Mouse (Mus musculus): ENCODE measurements around the gene Selenos. TPM values are rescaled to one million over a fixed set of nuclear protein-coding genes. Genes with fewer than 3 reads are reported as not detected.

Selenos gene
- polyA plus RNA-seq, 1 experiment from 2014 or later, result 133 TPM

DNA sequence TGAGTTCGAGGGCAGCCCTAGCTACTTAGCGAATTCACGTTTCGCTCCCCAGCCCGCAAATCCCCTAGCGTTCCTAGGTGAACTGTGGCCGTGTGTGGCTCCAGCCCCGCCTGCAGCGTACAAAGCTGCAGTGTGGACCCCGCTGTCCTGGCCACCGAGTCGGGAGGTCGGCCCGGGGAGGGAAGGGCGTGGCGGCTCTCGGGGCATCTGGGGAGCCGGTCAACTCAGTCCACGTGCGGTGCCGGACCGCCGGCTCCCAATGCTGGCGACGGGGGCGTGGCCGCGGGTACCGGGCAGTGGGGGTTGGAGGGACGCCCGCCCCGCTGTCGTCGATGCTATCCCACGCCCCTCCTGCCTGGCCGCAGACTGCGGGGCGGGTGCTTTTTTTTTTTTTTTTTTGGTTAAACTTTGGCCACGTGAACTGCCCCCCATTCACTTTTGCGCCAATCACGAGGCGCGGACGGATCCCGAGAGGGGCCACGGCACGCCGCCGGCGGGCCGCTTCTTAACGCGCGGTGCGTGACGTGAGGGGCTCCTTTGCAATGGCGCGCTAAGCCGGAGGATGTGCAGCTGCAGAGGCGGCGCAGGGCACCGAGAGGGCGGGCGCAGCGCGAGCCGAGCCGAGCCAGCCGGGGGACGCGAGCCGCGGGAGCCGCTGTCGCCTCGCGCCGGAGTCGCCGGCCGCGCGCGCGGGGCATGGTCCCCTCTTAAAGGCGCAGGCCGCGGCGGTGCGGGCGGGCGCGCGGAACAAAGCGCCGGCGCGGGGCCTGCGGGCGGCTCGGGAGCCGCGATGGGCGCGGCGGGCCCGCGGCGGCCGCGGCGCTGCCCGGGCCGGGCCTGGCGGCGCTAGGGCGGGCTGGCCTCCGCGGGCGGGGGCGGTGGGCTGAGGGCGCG is 29.8 kb downstream of the Selenos start, which contains the start of gene Chsy1:
Chsy1 (plus strand) TSS at position 555 of the 894 bp plus-strand sequence.
- peak within 1 kb of the TSS; percentile 94 for H3K27ac ChIP-seq (replicated peaks)
- H3K4me3 ChIP-seq (replicated peaks), result peak within 1 kb of the TSS; percentile 85
- H3K9ac ChIP-seq, result peak within 1 kb of the TSS; percentile 87
- H3K9me3 ChIP-seq (replicated peaks), result no peaks in the 10 kb centered on the region
- ATAC-seq (ENCODE audit: insufficient number of reproducible peaks, low FRiP score, low TSS enrichment, low read depth), result peak; percentile 89
- H3K27me3 ChIP-seq, result no peaks in the 10 kb centered on the region
- peak within 1 kb of the TSS; percentile 96 for H3K4me2 ChIP-seq (replicated peaks)
- H3K4me1 ChIP-seq, result peaks cover 16% of the 10 kb centered on the region
- WGBS, result under 1% methylated on average over 87 of the region's 123 CpGs
- no peaks in the 10 kb centered on the region for H3K36me3 ChIP-seq

DNA sequence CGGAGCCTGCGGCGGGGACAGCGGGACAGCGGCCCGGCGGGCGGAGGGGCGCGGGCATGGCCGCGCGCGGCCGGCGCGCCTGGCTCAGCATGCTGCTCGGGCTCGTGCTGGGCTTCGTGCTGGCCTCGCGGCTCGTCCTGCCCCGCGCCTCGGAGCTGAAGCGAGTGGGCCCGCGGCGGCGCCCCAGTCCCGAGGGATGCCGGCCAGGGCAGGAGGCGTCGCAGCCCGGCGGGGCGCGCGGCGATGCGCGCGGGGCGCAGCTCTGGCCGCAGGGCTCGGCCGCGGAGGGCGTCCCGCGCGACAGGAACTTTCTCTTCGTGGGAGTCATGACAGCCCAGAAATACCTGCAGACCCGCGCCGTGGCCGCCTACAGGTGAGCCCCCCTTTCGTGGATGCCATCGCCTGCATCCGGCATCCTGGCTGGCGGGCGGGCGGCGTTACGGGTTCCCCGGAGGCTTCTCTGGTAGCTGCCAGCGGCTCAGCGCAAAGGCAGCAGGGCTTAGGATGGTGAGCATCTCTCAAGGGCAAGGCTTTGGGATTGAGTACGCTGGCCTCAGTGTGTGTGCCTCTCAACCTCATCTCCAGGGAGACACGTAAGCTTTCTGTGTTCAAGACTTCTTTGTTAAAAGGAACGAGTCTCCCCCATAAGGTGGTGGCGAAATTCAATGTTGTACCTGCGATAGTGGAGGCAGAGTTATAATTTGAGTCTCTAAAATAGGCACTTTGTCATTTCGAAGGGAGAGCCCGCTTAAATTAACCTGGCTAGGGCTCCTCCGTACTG is 30.6 kb downstream of the Selenos start:
- Histone ChIP-seq H3K27ac (replicated peaks) (peak overlapping the region; percentile 94), H3K27me3 (no peaks in the 10 kb centered on the region), H3K9ac (peak overlapping the region; percentile 87), H3K9me3 (replicated peaks) (no peaks in the 10 kb centered on the region), H3K4me3 (replicated peaks) (peak overlapping the region; percentile 85), H3K36me3 (no peaks in the 10 kb centered on the region), H3K4me2 (replicated peaks) (peak overlapping the region; percentile 96), H3K4me1 (peaks cover 19% of the 10 kb centered on the region)
- under 1% methylated on average over 57 of the region's 77 CpGs for WGBS
- 0 out of 2 replicates have a peak, but pooled peaks have one; percentile 9 for ATAC-seq (ENCODE audit: insufficient number of reproducible peaks, low FRiP score, low TSS enrichment, low read depth)

DNA sequence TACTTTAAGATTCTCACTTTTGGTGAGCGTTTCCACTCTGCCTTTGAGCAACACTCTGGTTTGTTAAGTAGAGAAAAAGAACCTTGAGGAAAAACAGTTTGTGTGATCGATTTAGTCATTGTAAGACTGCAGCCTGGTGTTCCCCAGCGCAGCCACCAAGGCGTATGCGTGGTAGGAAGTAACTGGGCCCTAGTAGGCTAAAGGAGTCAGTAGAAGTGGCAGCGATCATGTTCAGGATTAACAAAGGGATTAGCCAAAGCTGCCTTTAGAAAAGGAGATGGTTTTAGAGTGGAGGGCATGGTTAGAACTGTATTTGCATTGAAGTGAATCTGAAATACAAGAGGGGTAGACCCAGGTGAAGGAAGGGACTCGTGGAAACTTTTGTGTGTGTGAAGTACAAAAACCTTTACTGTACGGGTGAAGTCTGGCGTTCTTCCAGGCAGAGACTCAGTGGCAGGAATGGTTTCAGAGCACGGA is 31.2 kb downstream of the Selenos start:
- WGBS, result under 1% methylated on average over 10 of the region's 10 CpGs
- no peak for ATAC-seq (ENCODE audit: insufficient number of reproducible peaks, low FRiP score, low TSS enrichment, low read depth)

DNA sequence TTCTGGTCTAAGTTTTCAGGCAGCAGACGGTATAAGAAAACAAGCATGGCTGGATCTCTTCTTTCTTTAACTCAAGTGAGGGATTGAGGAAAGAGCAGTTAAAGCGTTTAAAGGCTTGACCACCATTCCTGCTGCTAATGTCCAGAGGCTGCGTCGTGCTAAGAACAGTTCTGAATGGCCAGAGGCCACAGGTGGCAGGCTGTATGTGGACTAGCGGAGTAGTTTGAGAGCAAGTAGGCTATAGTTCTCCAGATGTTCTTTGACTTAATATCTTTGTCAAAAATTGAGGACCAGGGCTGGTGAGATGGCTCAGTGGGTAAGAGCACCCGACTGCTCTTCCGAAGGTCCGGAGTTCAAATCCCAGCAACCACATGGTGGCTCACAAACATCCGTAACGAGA is 31.8 kb downstream of the Selenos start:
- Histone ChIP-seq H3K27ac (replicated peaks) (peak overlapping the region; percentile 94), H3K27me3 (no peaks in the 10 kb centered on the region), H3K9ac (peak overlapping the region; percentile 87; the same call in 1 of the 2 replicates), H3K9me3 (replicated peaks) (no peaks in the 10 kb centered on the region), H3K4me2 (replicated peaks) (peak overlapping the region; percentile 96), H3K4me3 (replicated peaks) (peak overlapping the region; percentile 85), H3K4me1 (peaks cover 21% of the 10 kb centered on the region), H3K36me3 (no peaks in the 10 kb centered on the region)
- no peak for ATAC-seq (ENCODE audit: insufficient number of reproducible peaks, low FRiP score, low TSS enrichment, low read depth)
- 54% methylated on average over 10 of the region's 10 CpGs for WGBS

More for the DNA sequence above, 31.2 kb downstream of the Selenos start:
- H3K4me1 ChIP-seq, result peaks cover 19% of the 10 kb centered on the region
- H3K36me3 ChIP-seq, result no peaks in the 10 kb centered on the region
- H3K4me3 ChIP-seq (replicated peaks), result peak overlapping the region; percentile 85
- peak overlapping the region; percentile 96 for H3K4me2 ChIP-seq (replicated peaks)
- H3K9ac ChIP-seq, result peak overlapping the region; percentile 87
- peak overlapping the region; percentile 94 for H3K27ac ChIP-seq (replicated peaks)
- H3K27me3 ChIP-seq, result no peaks in the 10 kb centered on the region
- H3K9me3 ChIP-seq (replicated peaks), result no peaks in the 10 kb centered on the region

DNA sequence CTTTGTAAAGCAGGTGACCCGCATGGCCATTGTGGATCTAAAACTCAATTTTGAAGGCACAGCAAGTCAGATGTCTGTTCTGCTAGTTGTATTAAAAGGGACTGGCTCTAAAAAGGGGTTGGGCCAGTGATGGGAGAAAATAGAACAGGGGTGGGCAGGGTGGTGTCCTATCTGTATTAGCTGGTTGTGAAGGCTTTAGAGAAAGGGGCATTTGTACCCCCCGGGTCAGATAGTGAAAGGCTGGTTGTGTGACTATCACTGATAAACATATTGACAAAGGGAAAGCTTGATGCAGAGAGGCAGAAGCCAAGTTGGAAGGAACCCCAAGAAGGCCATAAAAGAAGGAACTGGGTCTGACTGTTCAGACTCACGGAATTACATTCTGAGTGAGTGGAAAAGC is 34.1 kb downstream of the Selenos start:
- Histone ChIP-seq H3K9ac (no peak overlapping the region), H3K4me2 (replicated peaks) (no peak overlapping the region), H3K36me3 (no peaks in the 10 kb centered on the region), H3K4me1 (peaks cover 33% of the 10 kb centered on the region), H3K9me3 (replicated peaks) (no peaks in the 10 kb centered on the region), H3K4me3 (replicated peaks) (no peak overlapping the region), H3K27me3 (no peaks in the 10 kb centered on the region), H3K27ac (replicated peaks) (no peak overlapping the region)
- WGBS, result 90% methylated on average over 3 of the region's 3 CpGs
- ATAC-seq (ENCODE audit: insufficient number of reproducible peaks, low FRiP score, low TSS enrichment, low read depth), result no peak

DNA sequence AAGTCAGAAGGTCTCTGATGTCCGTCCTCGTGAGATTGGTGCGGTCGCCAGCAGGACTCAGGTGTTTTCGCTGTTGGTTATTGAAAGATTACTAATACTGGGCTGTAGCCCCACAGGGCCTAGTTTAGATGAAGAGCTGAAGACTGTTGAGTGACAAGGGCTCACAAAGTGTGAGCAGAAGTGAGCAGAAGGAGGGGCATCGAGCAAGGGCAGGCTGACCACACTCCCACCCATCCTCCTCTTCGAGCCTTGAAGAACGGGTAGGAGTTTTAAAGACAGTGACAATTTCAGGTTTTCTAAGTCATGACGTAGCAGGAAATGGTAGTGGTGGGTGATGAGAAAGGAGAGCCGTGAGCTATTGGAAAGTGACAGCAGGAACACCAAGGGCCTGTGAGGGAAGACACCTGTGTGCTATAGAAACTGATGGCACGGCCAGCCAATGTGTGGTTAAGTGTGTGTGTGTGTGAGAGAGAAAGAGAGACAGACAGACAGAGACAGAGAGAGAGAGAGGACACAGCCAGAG is 36.4 kb downstream of the Selenos start:
- Histone ChIP-seq H3K9me3 (replicated peaks) (no peaks in the 10 kb centered on the region), H3K4me3 (replicated peaks) (no peak overlapping the region), H3K4me1 (peaks cover 46% of the 10 kb centered on the region), H3K27me3 (no peaks in the 10 kb centered on the region), H3K36me3 (no peaks in the 10 kb centered on the region), H3K27ac (replicated peaks) (no peak overlapping the region), H3K9ac (no peak overlapping the region), H3K4me2 (replicated peaks) (no peak overlapping the region)
- no peak for ATAC-seq (ENCODE audit: insufficient number of reproducible peaks, low FRiP score, low TSS enrichment, low read depth)
- WGBS, result 83% methylated on average over 11 of the region's 11 CpGs

DNA sequence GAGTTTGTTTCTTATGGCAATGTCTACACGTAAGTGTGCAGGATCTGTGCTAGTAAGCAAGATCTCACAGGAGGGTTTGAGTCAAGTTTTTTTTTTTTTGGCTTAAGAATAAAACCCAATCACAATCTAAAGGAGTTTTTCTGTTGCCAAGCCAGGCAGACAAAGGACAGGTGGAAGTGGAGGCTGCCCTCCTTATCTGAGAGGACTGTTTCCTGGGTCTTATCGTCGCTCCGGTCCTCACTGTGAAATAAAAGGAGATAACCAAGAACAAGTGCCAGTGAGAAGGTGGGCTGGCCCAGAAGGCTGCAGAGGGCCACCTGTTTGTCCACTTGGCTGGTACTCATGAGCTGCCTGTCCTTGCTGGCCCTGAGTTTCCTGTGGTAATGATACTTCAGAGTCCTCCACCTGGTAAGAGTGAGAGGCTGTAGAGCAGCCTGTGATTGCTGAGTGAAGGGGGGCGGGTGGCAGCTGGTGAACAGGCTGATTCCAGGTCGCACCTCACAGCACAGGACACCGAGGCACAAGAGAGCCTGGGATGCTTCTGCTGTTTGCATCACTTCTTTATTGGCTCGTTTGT is 37.5 kb downstream of the Selenos start:
- H3K27ac ChIP-seq (replicated peaks), result no peak overlapping the region
- no peak for ATAC-seq (ENCODE audit: insufficient number of reproducible peaks, low FRiP score, low TSS enrichment, low read depth)
- no peaks in the 10 kb centered on the region for H3K27me3 ChIP-seq
- no peak overlapping the region for H3K4me2 ChIP-seq (replicated peaks)
- no peak overlapping the region for H3K9ac ChIP-seq
- H3K9me3 ChIP-seq (replicated peaks), result no peaks in the 10 kb centered on the region
- no peak overlapping the region for H3K4me3 ChIP-seq (replicated peaks)
- no peaks in the 10 kb centered on the region for H3K36me3 ChIP-seq
- 82% methylated on average over 8 of the region's 8 CpGs for WGBS
- peaks cover 50% of the 10 kb centered on the region for H3K4me1 ChIP-seq

DNA sequence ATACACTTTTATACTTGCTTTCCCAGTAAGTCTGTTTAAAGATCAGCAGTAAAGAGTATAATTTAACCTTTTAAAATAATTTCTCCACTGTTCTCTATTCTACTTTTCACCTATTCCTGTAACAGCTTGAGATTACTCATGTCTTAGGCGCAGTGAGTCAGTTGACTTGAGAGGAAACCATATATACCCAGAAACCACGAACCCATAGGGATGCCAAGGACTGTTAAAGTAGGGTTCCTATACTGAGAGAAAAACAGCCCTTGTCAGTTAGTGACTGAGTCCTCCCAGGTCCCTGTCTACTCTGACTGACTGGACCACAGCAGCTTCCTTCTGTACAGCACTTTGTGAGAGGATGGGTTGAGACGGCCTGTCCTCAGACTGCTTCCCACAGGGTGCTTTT is 38.6 kb downstream of the Selenos start:
- Histone ChIP-seq H3K9ac (no peak overlapping the region), H3K36me3 (no peaks in the 10 kb centered on the region), H3K4me3 (replicated peaks) (no peak overlapping the region), H3K9me3 (replicated peaks) (no peaks in the 10 kb centered on the region), H3K4me1 (peaks cover 55% of the 10 kb centered on the region), H3K27ac (replicated peaks) (no peak overlapping the region), H3K4me2 (replicated peaks) (no peak overlapping the region), H3K27me3 (no peaks in the 10 kb centered on the region)
- no peak for ATAC-seq (ENCODE audit: insufficient number of reproducible peaks, low FRiP score, low TSS enrichment, low read depth)
- 76% methylated on average over 3 of the region's 3 CpGs for WGBS

DNA sequence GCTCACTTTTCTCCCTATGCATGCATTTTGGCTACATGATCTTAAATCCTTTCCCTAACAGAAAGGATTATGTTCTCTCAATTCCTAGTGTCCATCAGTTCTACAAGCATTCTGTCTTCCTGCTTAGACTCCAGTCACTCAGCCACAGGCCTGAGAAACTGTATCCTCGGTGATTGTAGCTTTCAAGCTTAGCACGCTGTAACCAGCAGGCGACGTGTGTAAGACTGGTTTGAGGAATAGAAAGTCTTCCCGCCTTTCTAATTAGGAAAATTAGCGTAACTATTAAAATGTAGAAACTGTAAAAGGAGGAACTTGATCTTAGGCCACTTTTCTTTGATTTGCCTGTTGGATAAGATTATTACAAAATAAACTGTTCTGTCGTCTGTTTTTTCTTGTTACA is 39.3 kb downstream of the Selenos start:
- ATAC-seq (ENCODE audit: insufficient number of reproducible peaks, low FRiP score, low TSS enrichment, low read depth), result no peak
- Histone ChIP-seq H3K36me3 (no peaks in the 10 kb centered on the region), H3K4me3 (replicated peaks) (no peak overlapping the region), H3K9ac (no peak overlapping the region), H3K4me2 (replicated peaks) (no peak overlapping the region), H3K27me3 (no peaks in the 10 kb centered on the region), H3K27ac (replicated peaks) (no peak overlapping the region), H3K9me3 (replicated peaks) (no peaks in the 10 kb centered on the region), H3K4me1 (peaks cover 50% of the 10 kb centered on the region)
- WGBS, result 62% methylated on average over 7 of the region's 7 CpGs

DNA sequence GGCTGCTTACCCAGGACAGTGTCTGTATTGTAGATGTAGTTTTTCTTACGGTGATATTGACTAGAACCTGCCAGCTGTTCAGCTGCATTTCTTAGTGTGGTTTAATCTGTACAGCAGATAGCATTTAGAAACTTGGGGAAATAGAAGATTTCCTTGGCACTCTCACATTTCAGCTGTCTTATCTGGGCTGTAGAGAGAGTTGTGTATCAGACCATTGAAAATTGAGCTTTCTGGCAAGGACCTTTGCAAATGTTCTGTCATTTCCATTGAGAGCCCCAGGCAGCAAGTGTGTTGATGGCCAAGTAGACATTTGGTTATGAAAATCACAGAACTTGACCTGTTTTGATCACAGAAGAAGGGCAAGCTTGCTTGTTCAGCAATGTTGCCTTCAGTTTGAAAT is 40.7 kb downstream of the Selenos start:
- Histone ChIP-seq H3K9ac (no peak overlapping the region), H3K9me3 (replicated peaks) (no peaks in the 10 kb centered on the region), H3K27me3 (no peaks in the 10 kb centered on the region), H3K4me2 (replicated peaks) (no peak overlapping the region), H3K4me1 (peaks cover 56% of the 10 kb centered on the region), H3K27ac (replicated peaks) (0 out of 2 replicates have a peak overlapping the region, but pooled peaks have one; percentile 30), H3K4me3 (replicated peaks) (no peak overlapping the region), H3K36me3 (peaks cover 1% of the 10 kb centered on the region; the same call in 1 of the 2 replicates)
- no peak for ATAC-seq (ENCODE audit: insufficient number of reproducible peaks, low FRiP score, low TSS enrichment, low read depth)
- 41% methylated on average over 1 of the region's 1 CpGs for WGBS

All from embryonic facial prominence, embryonic 15.5 days (tissue).